Mouse (Mus musculus) telencephalon, adult 2 months (tissue): ENCODE measurements at regions not wholly inside any gene's neighbourhood (a gene's known extent, or its start where the extent isn't known, plus 50 kb on each side); places are given as distances from the start of the nearest gene placed in this dataset.
A peak's percentile ranks its signal among the peaks of the same experiment; 100 is the strongest.

Source experiments
- DNase-seq: peaks from one replicate; pipeline ENCODE4 v3.0.0-alpha.2; 2011; ENCODE audit warnings: low read depth, low spot score

DNA sequence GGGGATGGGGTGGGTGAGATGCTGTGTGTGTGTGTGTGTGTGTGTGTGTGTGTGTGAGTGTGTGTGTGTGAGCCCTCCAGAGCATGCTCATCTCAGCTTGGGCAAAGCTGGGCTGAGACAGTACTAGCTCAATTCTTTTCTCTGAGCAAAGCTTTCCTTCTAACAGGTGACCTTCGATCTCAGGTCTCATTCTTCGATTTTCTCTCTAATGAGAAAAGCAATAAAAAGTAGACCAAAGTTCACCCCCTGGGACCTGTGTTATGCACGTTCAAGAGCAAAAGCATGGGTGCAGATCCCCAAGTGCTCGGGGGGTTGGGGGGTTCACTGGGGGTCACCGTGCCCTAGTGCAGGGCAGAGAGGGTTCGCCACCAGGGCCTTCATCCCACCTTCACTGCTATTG, 103.1 kb upstream of the Slc22a12 start:
- no peak for DNase-seq

DNA sequence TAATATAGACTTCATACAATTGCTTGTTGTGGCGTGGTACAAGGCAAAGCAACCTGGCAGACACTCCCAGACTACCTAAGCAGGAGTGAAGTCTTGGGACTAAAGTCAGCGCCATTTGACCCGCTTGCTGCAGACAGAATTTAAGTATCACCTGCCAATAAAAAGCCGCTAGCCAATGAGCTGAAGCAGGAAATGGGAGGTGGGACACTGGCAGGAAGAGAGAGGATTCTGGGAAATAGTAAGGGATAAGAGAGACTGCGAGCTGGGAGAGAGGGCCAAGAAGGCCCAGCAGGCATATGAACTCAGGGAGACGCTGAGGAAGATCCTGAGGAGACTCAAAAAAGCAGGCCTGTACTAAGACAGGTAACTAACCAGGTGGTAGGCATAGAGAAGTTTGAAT, 102.0 kb upstream of the Slc22a12 start:
- no peak for DNase-seq

DNA sequence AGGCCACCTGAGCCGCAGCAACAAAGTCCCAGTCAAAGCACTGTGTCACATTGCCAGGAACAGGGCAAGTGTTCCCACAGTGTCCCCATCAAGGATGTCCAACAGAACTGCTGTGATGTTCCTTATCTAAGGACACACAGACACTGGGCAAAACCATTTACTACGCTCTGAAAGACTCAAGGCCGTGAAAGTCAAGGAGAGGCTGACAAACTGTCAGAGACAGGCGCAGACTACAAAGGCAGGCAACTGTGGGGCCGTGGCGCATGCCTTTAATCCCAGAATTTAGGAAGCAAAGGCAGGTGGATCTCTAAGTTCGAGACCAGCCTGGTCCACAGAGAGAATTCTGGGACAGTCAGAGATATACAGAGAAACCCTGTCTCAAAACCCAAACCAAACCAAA, 96.8 kb upstream of the Slc22a12 start:
- DNase-seq = no peak

DNA sequence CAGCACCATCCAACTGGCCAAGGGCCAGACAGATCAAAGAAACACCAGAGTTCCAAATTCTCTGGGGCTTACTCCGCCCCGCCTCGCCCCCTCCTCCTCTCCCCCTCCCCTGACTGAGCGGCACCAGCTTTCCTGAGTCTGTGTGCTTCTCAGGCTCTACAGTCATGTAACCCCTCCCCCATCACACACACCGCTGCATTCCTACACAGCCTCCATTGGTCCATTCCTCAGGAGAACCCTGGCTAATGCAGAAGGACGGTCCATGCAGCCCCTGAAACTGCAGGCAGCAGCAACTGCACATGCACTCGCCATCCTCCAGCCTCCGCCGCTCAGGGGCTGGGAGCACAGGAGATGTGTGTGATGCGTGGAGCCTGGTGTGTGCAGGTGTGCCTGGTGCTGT, 90.6 kb upstream of the Slc22a12 start:
- DNase-seq = no peak

DNA sequence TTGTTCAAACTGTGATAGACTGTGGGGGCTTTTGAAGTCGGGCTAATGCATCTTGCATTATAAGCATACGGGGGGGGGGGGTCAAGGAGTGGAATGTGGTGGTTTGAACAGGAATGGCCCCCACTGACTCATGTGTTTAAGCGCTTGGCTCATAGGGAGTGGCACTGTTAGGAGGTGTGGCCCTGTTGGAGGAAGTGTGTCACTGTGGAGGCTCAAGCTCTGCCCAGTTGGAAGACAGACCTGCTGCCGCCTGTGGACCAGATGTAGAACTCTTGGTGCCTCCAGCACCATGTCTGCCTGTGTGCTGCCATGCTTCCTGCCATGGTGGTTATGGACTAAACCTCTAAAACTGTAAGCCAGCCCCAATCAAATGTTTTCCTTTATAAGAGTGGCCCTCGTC, 89.0 kb upstream of the Slc22a12 start:
- DNase-seq = no peak

DNA sequence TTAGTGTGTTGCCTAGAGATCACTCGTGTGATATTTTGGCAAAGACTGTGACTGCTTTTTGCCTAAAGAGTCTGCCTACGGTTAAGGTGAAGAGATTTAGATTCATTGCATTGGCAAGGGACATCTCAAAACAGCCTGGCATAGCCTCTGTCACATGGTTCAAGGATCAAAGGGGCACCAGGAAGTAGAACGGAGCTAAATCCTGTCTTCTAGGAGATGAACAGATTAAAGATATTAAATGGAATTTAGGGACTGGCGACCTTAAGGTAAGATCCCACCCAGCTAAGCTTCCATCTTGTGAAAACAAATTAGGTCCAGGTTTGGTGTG, 87.7 kb upstream of the Slc22a12 start:
- no peak for DNase-seq

DNA sequence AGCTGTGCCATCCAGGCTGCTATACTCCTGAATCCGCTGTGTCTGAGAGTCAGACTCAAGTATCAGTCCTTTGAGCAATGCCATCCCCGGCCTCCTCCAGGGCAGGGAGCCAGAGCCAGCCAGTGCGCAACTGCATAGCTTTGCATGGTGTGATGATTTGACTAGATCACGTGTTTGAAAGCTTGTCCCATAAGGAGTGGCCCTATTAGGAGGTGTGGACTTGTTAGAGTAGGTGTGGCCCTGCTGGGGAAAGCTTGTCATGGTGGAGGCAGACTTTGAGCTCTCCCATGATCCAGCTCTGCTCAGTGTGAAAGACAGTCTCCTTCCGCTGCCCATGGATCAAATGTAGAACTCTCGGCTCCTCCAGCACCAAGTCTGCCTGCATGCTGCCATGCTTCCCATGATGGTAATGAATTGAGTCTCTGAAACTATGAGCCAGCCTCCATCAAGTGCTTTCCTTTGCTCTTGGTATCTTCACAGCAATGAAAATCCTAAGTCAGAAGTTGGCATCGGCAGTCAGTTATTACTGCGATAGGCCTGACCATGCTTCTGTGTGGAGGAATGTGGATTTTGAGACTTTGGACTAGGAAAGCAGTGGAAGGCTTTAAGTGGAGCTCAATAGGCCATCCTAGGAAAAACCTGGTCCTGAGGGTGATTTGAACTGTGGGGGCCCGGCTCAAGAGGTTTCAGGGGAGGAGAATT, 87.2 kb upstream of the Slc22a12 start:
- DNase-seq = no peak

DNA sequence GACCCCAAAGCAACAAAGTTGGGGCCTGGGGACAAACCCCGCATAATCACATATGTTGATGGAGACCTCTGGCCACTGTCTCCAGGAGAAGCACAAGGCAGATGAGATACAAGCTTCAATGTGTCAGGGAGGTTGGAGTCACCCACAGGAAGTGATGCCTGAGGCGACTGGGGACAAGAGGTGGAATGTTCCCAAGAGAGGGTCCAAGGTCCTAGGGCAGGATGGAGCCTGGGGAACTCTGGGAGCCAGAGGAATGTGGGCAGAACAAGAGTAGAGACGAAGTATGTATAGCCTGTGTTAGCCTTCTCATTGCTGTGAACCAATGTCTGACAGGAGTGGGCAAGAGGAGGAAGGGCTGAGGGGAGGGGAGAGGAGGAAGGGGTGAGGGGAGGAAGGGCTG, 82.7 kb upstream of the Slc22a12 start:
- no peak for DNase-seq

DNA sequence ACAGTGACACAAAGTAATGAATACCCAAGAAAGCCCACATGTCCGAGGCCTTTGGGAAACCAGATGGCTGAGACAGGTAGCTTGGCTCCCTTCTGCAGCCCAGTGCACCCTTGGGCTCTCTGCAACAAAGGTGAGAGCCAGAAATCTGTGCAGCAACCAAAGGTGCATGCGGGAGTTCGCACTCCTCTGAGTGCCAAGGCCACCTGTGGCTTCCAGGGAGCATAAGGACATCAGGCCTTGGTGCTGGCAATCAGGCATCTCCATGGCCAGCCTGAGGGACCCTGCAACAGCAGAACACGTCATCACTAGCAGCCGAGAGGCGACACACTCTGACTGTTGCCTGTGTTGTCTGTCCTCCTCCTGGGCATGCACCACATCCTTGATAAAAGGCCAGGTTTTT, 78.2 kb upstream of the Slc22a12 start:
- no peak for DNase-seq

DNA sequence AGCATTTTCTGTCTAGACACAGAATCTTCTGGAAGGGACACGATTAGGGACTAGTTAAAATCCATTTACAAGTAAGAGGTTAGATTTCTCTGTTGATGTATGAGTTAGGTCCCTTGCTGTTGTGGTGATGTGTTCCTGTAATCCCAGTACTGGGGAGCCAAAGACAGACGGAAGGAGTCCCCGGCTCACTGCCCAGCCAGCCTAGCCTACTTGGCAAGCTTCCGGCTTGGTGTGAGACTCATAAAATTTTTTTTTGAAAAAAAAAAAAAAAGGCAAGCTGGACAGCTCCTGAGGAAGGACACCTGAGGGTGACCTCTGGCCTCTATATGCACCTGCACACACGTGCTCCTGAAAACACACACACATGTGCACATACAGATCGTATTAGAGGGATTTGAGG, 76.7 kb upstream of the Slc22a12 start:
- no peak for DNase-seq

DNA sequence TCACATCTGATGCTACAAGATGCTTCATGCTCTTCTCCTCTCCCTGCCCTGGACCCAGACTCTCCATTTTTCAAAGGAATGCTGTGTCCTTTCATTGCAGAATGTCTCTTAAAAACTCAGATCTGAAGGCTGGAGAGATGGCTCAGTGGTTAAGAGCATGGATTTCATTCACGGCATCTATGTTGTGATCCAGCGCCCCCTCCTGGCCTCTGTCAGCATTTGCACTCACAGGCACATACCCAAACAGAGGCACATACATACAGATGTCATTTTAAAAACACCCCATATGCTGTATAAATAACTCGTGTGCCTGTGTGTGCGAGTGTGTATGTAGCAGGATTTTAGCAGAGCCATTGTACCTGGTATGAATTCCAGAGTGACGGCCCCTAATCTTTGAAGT, 73.8 kb upstream of the Slc22a12 start:
- DNase-seq = no peak

DNA sequence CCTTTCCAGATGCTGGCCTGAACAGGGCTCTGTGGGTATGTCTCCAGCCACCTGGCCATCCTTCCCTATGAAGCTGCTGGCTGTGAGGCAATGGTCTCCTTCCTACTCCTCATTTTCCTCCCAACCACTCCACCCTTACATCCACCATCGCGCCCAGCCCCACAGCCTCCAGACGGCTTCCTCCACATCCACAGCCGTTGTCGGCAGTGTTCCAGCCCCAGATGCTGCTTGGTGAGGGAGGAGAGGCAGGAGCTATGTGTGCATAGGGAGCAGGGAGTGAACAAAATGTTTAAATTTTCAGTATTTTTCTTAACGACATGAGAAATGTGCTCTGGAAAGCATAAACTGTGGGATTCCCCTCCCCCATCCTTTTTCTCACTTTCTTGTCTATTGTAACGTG, 69.6 kb upstream of the Slc22a12 start:
- DNase-seq = peak; percentile 18

DNA sequence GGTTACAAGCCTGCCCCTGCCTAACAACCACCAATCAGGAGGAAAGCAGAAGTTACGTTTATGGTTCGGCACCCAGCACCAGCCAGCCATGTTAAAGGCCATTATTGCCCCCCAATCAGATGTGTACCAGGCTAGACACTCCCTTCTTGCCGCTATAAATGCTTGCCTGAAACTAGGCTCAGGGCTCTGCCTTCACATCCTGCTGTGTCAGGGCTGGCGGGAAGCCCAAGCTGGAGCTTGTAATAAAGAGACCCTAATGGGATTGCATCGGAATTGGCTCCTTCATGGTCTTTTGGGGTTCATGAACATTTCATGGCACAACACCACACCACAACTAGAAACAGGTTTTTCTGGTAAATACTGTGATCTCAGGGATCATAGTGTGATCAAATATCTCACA, 69.1 kb upstream of the Slc22a12 start:
- DNase-seq = no peak

DNA sequence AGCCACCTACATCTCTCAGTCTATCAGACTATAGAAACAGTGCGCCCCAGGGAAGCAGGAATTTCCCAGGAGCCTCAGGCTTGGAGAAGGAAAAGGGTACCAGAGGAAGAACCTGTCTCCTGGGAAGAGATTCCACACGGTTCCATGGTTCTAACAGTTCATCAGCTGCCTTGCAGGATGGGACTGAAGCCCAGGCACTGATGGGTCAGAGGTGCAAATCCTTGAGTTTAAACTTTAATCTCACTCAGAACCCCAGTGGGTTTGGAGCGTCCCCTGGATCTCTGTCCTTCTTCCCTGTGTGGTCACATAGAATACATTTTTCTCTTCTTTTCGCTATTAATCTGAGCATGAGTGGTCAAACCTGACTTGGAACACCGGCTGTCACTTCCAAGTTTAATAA, 67.9 kb upstream of the Slc22a12 start:
- no peak for DNase-seq

DNA sequence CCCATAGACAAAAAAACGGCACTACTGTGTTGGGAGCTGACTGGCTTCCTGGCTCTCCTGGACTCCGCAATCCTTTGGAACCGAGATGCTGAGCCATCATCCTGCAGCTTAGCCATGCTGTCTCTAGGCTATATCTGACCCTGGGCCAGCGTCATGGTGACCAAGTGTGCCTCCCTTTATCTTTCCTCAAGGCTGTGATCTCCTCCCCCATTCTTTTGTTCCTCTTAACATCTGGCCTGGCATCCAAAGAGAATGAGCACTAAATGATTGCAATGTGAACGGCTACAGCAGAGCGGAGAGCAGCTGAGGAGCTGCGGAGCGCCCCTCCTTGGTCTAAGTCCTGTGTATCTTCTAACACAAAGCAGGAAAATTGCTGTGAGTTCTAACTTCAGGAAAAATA, 67.2 kb upstream of the Slc22a12 start:
- DNase-seq = no peak

DNA sequence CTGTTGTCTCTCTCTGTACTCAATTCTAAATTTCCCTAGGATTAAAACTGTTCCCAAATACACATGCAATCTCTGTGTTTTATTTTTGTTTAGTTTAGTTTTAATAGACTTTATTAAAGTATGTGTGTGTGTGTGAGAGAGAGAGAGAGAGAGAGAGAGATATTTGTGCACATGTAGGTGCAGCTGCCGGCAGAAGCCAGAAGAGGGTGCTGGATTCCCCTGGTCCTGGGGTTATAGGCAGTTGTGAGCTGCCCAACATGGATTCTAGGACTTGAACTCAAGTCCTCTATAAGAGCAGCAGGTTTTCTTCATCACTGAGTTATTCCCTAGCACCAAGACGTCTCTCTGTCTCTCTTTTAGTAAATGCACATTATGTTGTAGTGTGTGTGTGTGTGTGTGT, 64.7 kb upstream of the Slc22a12 start:
- DNase-seq = no peak

DNA sequence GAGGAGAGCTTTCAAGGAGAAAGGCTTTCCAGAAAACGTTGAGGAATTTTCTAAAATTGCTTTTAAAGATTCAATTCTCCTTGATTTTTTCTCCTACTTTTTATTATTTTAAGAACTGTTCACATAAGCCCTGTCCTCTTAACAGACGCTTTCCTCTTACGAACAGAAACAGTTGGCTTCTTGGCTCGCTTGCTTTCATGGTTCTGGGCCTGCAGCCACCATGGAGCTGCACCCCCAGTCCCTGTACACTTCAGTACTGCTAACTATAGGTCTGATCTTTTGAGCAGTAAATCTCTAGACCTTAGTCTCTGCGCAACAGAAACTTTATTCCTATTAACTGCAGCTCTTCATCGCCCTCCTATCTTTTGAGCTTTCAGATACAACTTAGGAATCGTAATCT, 63.8 kb upstream of the Slc22a12 start:
- peak; percentile 46 for DNase-seq

DNA sequence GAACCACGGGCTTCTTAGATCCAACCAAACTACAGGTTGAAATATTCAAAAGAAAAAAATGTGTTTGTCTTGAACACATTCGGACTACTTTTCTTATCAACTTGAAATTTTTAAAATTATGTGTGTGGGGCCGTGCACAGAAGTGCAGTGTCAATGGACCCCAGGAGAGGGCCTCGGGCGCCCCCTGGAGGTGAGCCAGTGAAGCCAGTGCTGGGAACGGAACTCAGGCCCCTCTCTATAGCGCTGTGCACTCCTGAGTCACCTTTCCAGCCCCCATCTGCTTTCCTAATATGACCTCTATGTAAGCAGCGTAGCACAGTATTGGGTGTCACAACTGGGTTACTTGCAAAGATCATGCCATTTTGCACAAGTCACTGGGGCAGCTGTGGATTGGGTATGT, 61.9 kb upstream of the Slc22a12 start:
- no peak for DNase-seq

DNA sequence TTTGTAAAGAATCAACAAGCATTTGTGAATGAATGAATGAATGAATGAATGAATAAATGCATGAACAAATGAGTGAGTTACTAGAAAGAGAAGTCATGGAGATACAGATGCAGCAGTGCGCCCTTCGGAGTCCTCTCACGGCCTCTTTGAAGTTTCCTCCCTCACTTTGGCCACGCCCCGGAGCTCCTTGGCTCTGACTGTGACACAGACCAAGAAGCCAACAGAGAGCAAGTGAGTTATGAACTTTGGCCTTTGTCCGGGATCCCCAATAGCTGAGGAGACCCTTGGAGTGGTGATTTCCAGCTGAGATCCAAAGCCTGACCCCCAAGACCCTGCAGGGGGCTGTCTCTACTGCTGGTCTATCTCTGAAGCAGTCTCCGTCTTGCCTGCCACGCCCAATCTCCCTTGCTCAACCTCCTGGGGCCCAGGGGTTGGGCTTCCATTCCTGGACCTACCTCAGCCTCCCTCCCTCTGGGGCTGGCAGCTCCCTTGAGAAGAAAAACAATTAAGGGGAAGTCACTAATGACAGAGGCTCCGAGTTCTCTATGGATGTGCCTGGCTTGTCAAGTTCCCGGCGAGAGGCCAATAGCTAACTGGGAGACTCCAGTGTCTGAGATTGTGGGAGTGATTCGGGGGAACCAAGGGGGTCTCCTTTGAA, 58.2 kb upstream of the Slc22a12 start:
- no peak for DNase-seq

DNA sequence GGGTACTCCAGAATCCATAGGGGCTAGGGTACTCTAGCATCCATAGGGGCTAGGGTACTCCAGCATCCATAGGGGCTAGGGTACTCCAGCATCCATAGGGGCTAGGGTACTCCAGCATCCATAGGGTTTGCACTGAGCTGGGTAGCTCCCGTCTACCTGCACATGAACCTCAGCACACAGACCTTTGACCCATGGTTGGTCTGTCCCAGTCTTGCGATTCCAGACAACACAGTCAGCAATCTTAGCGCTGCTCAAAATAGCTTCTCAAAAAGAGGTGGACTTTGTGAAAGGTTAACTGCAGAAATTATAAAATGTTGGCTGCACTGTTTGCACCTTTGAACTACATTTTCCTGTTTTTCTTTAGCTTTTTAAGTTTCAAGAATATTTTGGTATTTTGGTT, 56.4 kb upstream of the Slc22a12 start:
- DNase-seq = no peak

DNA sequence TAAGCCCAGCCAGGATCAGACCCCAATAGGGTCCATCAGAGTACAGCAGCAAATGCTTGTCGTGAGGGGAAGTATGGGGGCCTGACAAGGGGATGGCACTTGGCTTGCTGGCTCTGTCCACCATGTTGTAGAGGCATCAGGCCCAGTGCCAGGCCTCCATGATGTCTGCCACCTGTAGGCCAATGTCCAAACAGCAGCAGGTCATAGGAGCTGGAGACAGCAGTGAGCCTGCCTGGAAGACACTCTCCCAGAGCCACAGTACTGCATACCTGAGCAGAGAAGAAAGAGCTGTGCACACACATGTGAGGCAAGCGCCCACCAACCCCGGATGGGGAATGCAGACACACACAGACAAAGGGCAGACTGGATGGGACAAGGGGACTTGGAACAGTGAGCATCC, 55.4 kb upstream of the Slc22a12 start:
- DNase-seq = no peak

DNA sequence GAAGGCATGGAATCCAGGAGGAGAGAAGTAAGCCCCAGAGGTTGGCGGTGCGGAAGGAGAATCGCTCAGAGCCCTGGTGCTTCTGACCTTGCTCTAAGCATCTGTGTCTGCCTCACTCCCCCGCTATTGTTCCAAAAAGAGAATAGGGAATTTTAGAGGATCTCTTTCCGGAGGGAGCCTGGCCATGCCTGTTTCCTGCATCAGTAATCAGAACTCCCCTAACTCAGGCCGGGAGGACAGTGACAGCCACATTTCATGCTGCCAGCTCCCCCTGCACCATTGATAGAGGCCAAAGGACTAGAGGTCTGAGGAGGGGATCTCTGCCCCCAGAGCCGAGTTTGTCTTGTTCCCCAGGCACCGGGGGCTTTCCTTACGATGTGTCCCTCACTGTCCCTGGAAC, 53.0 kb upstream of the Slc22a12 start:
- no peak for DNase-seq
